Mouse (Mus musculus) activated CD4-positive, CD25-positive, alpha-beta regulatory T cell, adult 9 weeks (primary cell): Measurements from ENCODE around the gene Tbccd1. TPM values are rescaled to one million over a fixed set of nuclear protein-coding genes. Genes with fewer than 3 reads are reported as not detected.

ENCODE experiments used
- polyA plus RNA-seq: library from polyadenylated mRNA; unstranded; fragments of 100-300 nt; shearing (Covaris generic); gene quantifications from one replicate; pipeline ENCODE4 v1.2.1, GENCODE M21; 2017

The Tbccd1 gene
- polyA plus RNA-seq = 23.3 TPM

DNA sequence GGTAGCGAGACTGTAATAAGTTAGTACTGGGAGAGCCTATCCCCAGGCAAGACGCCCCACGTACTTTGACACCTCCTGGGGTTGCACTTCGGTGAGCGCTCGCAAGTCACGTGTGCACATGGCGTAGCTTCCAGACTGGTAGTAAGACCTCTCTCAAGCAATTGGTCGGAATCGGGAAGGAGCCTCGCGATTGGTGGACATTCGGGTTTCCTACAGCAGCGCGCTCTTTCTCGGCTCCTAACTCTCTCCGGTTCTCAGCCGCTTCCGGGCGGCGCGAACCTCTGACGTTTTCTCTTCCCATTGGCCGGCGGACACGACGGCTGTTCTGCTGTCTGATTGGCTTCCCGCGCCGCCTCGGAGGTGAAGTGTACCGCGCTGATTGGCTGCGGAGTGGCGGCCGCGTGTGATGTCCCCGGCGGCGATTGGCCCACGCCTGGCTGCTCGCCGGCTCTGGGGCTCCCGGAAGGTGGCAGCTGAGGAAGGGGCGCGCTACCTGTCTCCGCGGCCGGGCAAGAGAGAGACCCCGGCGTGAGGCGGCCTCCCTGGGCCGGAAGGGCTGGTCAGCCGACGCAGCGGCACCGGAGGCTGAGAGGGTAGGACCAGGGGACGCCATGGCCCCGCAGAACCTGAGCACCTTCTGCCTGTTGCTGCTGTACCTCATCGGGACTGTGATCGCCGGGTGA is at the start of gene Tbccd1, which contains the start of gene Dnajb11:
TSS of gene Tbccd1 (minus strand) at position 239 of the 683 bp plus-strand sequence.
TSS of gene Dnajb11 (plus strand) at position 415 of the 683 bp plus-strand sequence.

GRCm38 (mm10) chr16:22890683-22891510 is 33.4 kb upstream of the Tbccd1 start, which contains the start of gene Ahsg:
TSS of gene Ahsg (plus strand) at chr16:22891277.

DNA sequence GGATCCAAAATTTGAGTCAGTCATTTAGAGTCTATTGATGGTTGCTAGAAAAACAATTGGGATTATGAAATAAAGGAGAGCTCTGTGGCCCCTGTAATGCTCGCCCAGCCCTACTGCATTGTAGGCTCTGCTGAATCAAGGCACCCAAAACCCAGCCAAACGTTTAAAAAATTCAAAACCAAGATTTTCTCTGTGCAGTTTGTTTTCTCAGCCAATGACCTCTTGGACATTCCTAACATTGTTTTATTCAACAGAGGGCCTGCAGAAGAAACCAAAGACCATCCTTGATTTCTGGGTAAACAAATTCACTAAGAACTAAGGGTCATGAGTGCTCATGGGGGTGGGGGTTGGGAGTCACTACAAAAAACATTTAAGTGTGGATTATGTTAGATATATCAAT is 46.0 kb downstream of the Tbccd1 start, which contains the start of gene Crygs:
TSS of gene Crygs (minus strand) at position 101 of the 400 bp plus-strand sequence.

Other genes starting within 250 kb of the Tbccd1 start
- 2.9 TPM for gene Dgkg, start 200.4 kb downstream of the Tbccd1 start, polyA plus RNA-seq
- not detected for gene Crygs, start 46.1 kb downstream of the Tbccd1 start, polyA plus RNA-seq
- gene Dnajb11, start 176 bp upstream of the Tbccd1 start, polyA plus RNA-seq = 129 TPM
- gene Ahsg, start 33.6 kb upstream of the Tbccd1 start, polyA plus RNA-seq = not detected
- not detected for gene Fetub, start 60.7 kb upstream of the Tbccd1 start, polyA plus RNA-seq
- gene Hrg, start 93.4 kb upstream of the Tbccd1 start, polyA plus RNA-seq = not detected
- not detected for gene Kng2, start 171.8 kb upstream of the Tbccd1 start, polyA plus RNA-seq
- not detected for gene Kng1, start 200.2 kb upstream of the Tbccd1 start, polyA plus RNA-seq
- gene Eif4a2, start 249.8 kb upstream of the Tbccd1 start, polyA plus RNA-seq = 275 TPM